Mouse (Mus musculus) thymus, adult 2 months (tissue): ENCODE measurements at regions not wholly inside any gene's neighbourhood (a gene's known extent, or its start where the extent isn't known, plus 50 kb on each side); places are given as distances from the start of the nearest gene placed in this dataset.

ENCODE experiments used
- CTCF ChIP-seq: fragments of 200-500 bp; IDR thresholded peaks from 2 replicates; pipeline ENCODE4 v1.5.1; 2012; ENCODE audit warnings: mild to moderate bottlenecking, control low read depth, low read length, moderate library complexity, borderline replicate concordance; ENCODE audit not compliant: control insufficient read depth, poor library complexity, insufficient read depth; ENCODE audit errors: extremely low read depth
- POLR2A ChIP-seq: fragments of 200-500 bp; IDR thresholded peaks from 2 replicates; pipeline ENCODE4 v1.6.1; 2012; ENCODE audit warnings: mild to moderate bottlenecking, low read length, control low read depth, moderate library complexity; ENCODE audit not compliant: control insufficient read depth, poor library complexity, insufficient read depth; ENCODE audit errors: extremely low read depth

DNA sequence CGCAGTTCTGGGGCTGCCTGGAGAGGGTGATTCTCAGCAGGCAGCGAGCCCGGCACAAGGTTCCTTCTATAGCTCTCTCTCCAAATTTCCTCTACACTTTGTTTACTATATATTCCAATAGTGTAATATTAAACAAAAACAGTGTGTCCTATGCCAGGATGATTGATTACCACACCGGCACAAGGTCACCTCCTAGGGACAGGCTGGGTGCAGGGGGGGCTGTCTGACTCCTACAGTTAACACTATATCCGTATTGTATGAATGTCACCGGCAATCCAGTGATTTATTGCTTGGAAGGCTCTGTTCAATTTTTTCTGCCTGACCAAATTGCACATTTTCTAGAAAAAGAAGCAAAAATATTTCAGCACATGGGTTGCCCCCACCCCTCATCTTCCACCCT is 305.9 kb upstream of the Mgmt start:
- TF ChIP-seq CTCF = no peak
- TF ChIP-seq POLR2A = no peak
